8 mouse cellular contexts compared by ENCODE assay signal in genomic region chr4:3230908-3231684, GRCm38 (mm10). TPM values are rescaled to one million over a fixed set of nuclear protein-coding genes. Genes with fewer than 3 reads are reported as not detected.
DNase-seq lines count a peak whose midpoint lies in the region; ATAC-seq and TF ChIP-seq lines count a peak whose summit lies in the region.

No protein-coding gene starts in this region.

- no peaks in the 10 kb centered on the region for H3K27me3 ChIP-seq in intestine, postnatal 0 days (replicated peaks; ENCODE audit: control insufficient read depth, insufficient read depth, low read length)
- no peaks in the 10 kb centered on the region for H3K27me3 ChIP-seq in liver, postnatal 0 days (ENCODE audit: insufficient read depth, low read length)
- H3K27me3 ChIP-seq in neural tube, embryonic 14.5 days (ENCODE audit: control insufficient read depth, insufficient read depth, low read length), result no peaks in the 10 kb centered on the region

- no peaks in the 10 kb centered on the region for H3K36me3 ChIP-seq in intestine, postnatal 0 days (ENCODE audit: control insufficient read depth, insufficient read depth)
- H3K36me3 ChIP-seq in liver, postnatal 0 days (replicated peaks; ENCODE audit: insufficient read depth, low read length), result no peaks in the 10 kb centered on the region
- H3K36me3 ChIP-seq in neural tube, embryonic 14.5 days (ENCODE audit: control insufficient read depth, insufficient read depth, low read length), result no peaks in the 10 kb centered on the region

- no peak overlapping the region for H3K9ac ChIP-seq in intestine, postnatal 0 days (ENCODE audit: low read depth, low read length)
- no peak overlapping the region; the same call in 1 of the 2 replicates for H3K9ac ChIP-seq in liver, postnatal 0 days (replicated peaks)
- H3K9ac ChIP-seq in neural tube, embryonic 14.5 days (replicated peaks; ENCODE audit: low read depth, low read length), result no peak overlapping the region

- H3K4me3 ChIP-seq in intestine, postnatal 0 days (ENCODE audit: low read depth, low read length), result peak overlapping the region; percentile 31
- H3K4me3 ChIP-seq in liver, postnatal 0 days (ENCODE audit: low read depth, low read length), result peak overlapping the region; percentile 38
- peak overlapping the region; percentile 21 for H3K4me3 ChIP-seq in neural tube, embryonic 14.5 days (ENCODE audit: low read depth, low read length)

- peaks cover 17% of the 10 kb centered on the region for H3K9me3 ChIP-seq in intestine, postnatal 0 days (ENCODE audit: control insufficient read depth)
- 0 out of 2 replicates have a peak, but pooled peaks cover 2% of the 10 kb centered on the region for H3K9me3 ChIP-seq in liver, postnatal 0 days (ENCODE audit: low read length)
- peaks cover 18% of the 10 kb centered on the region for H3K9me3 ChIP-seq in neural tube, embryonic 14.5 days (ENCODE audit: control insufficient read depth, low read length)

- peak overlapping the region; percentile 69 for H3K4me2 ChIP-seq in intestine, postnatal 0 days (replicated peaks; ENCODE audit: low read depth)
- peak overlapping the region; percentile 68 for H3K4me2 ChIP-seq in liver, postnatal 0 days (ENCODE audit: low read depth, low read length)
- H3K4me2 ChIP-seq in neural tube, embryonic 14.5 days (ENCODE audit: low read depth, low read length), result peak overlapping the region; percentile 43

- peak; percentile 36 for DNase-seq in c-Kit-positive CD71-positive TER-119-negative erythroid progenitor cells, embryonic 14.5 days (ENCODE audit: low read depth)
- peak; percentile 63 to 70 for DNase-seq in heart, adult 18-20 months
- peak; percentile 67 for DNase-seq in liver, postnatal 0 days
- no peak for DNase-seq in layer of hippocampus, adult 18-20 months (ENCODE audit: low spot score in 2 of 2)
- no peak for DNase-seq in left cerebral cortex, adult 9 months (ENCODE audit: low spot score in 2 of 2)

- WGBS in intestine, postnatal 0 days, result 9% methylated on average over 27 of the region's 48 CpGs
- WGBS in liver, postnatal 0 days (ENCODE audit: insufficient replicate concordance), result 11% methylated on average over 20 of the region's 48 CpGs
- 8% methylated on average over 34 of the region's 48 CpGs for WGBS in neural tube, embryonic 14.5 days

- no peak for TF ChIP-seq CTCF in intestine, postnatal 0 days (IDR thresholded peaks at IDR 0.05; ENCODE audit: low read depth)
- no peak for TF ChIP-seq CTCF in liver, postnatal 0 days (IDR thresholded peaks at IDR 0.05; ENCODE audit: low read depth)

- peak; percentile 50 for ATAC-seq in CD4-positive, CD25-positive, alpha-beta regulatory T cell, adult 4 months
- ATAC-seq in intestine, postnatal 0 days, result no peak; the same call in 1 of the 2 replicates
- ATAC-seq in liver, postnatal 0 days, result peak; percentile 50
- no peak for ATAC-seq in neural tube, embryonic 14.5 days (ENCODE audit: low read depth)

- TF ChIP-seq EP300 in liver, postnatal 0 days (IDR thresholded peaks at IDR 0.05; ENCODE audit: low read depth), result no peak

- no peaks in the 10 kb centered on the region for H3K4me1 ChIP-seq in intestine, postnatal 0 days (replicated peaks; ENCODE audit: control insufficient read depth, insufficient read depth, low read length)
- no peaks in the 10 kb centered on the region for H3K4me1 ChIP-seq in liver, postnatal 0 days (ENCODE audit: insufficient read depth)
- no peaks in the 10 kb centered on the region for H3K4me1 ChIP-seq in neural tube, embryonic 14.5 days (ENCODE audit: control insufficient read depth, insufficient read depth, low read length)

- no peak overlapping the region for H3K27ac ChIP-seq in intestine, postnatal 0 days (ENCODE audit: low read depth, low read length)
- no peak overlapping the region for H3K27ac ChIP-seq in liver, postnatal 0 days (ENCODE audit: low read depth)
- H3K27ac ChIP-seq in neural tube, embryonic 14.5 days (ENCODE audit: low read depth, low read length), result no peak overlapping the region

RNA-seq across cellular contexts. Expression of gene Vmn1r3, which starts 45.9 kb away (rescaled TPM):
- not detected for polyA plus RNA-seq in CD4-positive, CD25-positive, alpha-beta regulatory T cell, adult 4 months (2017; shearing (Covaris generic))
- total RNA-seq in heart, adult 18-20 months (2021), result not detected
- polyA plus RNA-seq in intestine, postnatal 0 days (2015; fragmentation: Nextera tagmentation; extraction: Ambion mirVana), result not detected in 2 replicates
- polyA plus RNA-seq in liver, postnatal 0 days (2015; fragmentation: Nextera tagmentation; extraction: Ambion mirVana), result not detected in 2 replicates
- polyA plus RNA-seq in neural tube, embryonic 14.5 days (2014; fragmentation: Nextera tagmentation; extraction: Ambion mirVana), result not detected in 2 replicates
- not detected for total RNA-seq in layer of hippocampus, adult 18-20 months (2021)

Comparison
In these comparisons a context has a peak if more than half of its experiments do, and no peak if none do; other contexts are left out.
1. ATAC-seq: peak in CD4-positive, CD25-positive, alpha-beta regulatory T cell, adult 4 months (single experiment) and liver, postnatal 0 days (single experiment); none in intestine, postnatal 0 days (single experiment) and neural tube, embryonic 14.5 days (single experiment).
2. DNase-seq: peak in c-Kit-positive CD71-positive TER-119-negative erythroid progenitor cells, embryonic 14.5 days (single experiment), heart, adult 18-20 months (2 of 2) and liver, postnatal 0 days (single experiment); none in layer of hippocampus, adult 18-20 months (0 of 2) and left cerebral cortex, adult 9 months (0 of 2).
3. Peak in every context shown above with its lines, with median percentiles within 50 percentile points of each other: H3K4me2 ChIP-seq and H3K4me3 ChIP-seq.